Mouse (Mus musculus): ENCODE measurements at regions not wholly inside any gene's neighbourhood (a gene's known extent, or its start where the extent isn't known, plus 50 kb on each side); places are given as distances from the start of the nearest gene placed in this dataset.

- TF ChIP-seq CTCF (IDR thresholded peaks at IDR 0.05) (peak; percentile 80), EP300 (IDR thresholded peaks at IDR 0.05) (no peak)
These were observed 54.6 kb upstream of the Tbx5 start for GRCm38 (mm10) chr5:119777836-119778235.
